Mouse (Mus musculus) thymus, postnatal 4 days (tissue): ENCODE results near the gene Adgrb2.

Experiments used
- DNase-seq: peaks from one replicate; pipeline ENCODE4 v3.0.0; 2021

The Adgrb2 gene

DNA sequence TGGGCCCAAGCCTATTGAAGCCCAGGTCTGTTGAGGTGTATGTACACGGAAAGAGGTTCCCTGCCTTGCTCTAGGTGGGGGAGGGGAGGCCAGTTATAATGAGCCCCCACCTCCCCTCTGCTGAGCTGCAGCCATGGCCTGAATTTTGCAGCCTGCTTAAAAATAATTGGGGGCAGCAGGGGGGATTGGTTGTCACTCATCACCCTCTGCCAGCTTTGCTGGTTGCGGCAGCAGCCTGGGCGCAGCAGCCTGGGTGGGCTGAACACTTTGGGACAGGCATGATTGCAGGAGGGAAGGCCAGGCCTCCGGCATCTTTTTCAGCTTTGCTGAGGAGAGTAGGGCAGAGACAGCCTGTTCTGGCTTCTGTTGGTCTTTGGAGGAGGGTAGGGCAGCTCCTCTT, 5.3 kb downstream of the Adgrb2 start:
- no peak for DNase-seq

DNA sequence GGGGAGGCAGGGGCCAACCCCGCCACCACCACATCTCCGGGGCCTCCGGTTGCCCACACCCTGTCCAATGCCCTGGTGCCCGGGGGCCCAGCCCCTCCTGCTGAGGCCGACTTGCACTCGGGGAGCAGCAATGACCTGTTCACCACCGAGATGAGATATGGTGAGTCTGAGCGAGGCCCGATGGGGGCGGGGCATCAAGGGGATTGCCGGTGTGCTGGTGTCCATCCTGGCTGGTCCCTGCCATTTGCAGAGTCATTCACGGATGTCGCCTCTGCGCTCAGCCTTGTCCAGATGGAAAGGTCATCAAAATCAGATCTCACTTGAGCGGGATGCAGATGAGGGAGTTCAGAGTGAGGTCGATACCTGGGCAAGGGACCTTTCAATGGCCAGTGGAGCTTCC, 8.1 kb downstream of the Adgrb2 start:
- DNase-seq = no peak

DNA sequence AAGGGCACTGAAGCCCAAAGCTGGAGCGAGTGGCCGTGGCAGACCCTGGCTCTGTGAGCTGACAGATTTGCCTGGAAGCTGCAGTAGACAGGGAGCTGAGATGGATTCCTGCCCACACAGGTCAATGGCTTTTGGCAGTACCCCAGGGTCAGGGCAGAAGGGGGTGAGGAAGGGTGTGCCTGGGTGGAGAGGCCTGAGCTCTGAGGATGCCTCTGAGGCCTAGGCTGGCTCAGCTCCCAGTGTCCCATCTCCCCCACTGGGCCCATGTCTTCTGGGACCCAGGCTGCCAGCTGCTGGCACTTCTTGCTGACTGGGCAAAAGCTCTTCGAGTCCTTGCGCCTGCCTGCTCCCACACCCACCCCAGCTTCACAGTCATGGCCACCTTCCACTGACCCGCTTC, 8.5 kb downstream of the Adgrb2 start:
- DNase-seq = no peak

DNA sequence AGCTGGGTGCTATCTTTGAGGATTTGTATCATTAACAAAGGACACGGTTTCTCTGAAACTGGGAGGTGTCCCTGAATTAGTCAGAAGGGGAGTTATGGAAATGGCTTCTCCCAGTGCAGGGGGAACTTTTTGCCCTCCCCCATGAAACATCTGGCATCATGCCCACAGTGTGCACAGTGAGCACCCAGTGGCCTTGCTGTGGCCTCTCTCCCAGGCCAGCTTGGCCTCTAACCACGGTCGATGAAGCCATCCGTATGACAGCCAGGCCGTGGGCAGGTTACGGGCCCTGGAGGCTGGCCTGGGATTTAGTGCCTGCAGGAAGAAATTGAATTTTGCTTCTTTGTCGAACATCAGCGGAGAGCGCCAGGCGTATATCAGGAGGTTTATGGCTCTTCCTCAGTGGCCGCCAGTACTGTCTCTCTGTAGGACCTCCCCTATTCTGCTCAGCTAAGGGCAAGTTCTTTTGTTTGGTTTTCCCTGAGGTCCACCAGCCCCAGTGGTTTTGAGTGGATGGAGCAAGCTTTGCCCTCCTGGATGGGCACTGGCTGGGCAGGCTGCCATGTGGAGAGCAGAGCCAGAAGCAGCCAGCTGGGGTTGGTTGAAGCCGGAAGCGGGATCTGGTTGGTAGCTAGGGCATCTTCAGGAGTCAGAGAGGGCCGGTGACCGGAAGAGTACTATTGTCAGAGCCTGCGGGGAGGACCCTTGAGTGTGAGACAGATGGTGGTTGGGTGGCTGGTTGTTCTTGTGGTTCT, 9.4 kb downstream of the Adgrb2 start:
- no peak for DNase-seq

DNA sequence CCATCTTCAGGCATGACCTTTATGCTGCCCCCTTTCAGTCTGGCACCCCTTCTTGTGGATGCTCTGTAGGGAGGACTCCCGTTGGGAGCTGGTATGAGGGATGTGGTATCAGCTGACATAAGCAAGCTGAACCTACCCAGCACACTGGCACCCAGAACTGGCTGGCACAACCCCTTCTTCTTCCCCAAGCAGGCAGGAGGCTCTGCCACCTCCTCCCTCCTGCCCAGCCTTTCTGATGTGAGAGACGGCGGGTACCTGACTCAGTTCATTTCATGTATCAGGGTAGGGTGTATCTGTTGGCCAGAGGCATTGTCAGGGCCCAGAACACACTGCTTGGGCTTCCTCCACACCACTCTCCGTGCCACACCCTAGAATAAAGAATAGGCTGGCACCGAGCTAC, 10.1 kb downstream of the Adgrb2 start:
- no peak for DNase-seq

DNA sequence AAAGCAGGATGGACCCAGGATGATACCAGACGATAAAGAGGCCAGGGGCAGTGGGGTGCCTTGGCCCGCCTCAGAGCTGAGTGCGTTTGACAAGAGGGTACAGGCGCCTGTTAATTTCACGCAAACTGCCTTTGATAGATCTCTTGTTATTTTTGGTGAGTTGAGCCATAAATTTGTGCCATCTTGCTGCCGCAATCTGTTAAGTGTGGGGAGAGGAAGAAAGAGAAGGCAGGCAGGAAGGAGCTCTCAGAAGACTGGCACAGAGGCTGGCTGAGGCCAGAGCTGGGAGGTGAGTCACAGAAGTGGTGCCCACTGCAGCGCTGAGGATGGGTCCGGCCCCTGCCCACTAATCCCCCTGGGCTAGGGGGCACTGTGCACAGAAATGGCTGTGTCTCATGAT, 10.6 kb downstream of the Adgrb2 start:
- no peak for DNase-seq

DNA sequence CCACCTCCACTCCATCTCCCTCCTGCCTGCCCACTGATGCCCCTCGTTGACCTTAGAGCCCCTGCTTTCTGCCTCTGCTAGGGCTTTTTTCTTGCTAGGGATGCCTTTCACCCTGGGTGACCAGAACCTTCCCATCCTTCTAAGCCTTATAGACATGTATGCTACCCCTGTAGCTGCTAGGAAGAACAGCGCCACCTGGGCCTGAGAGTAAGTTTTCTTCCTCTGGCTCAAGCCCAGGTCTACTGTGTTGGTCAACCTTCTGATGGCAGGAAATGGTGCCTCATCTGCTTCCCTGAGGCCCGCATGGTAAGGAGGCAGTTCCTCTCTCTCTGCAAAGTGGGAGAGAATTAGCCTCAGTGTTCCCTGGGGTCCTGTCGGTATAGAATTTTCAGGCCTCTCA, 11.3 kb downstream of the Adgrb2 start:
- peak; percentile 30 for DNase-seq

DNA sequence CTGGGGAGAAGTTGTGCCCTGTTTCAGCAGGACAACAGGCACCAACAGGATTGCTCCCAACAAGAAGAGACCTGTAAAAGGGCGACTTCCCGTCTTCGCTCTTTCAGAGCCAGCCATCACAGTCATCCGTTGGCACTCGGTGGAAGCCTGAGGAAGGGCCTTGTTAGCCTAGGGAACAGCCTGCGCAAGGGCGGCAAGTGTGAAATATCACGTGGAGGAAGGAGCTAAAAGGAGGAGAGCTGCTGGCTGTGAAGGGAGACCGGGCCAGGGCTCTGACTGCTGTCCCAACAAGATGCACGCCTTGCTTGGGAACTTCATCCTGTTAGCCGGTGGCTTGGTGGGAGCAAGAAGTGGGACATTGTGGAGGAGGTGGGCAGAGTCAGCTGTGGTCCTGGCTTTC, 13.5 kb downstream of the Adgrb2 start:
- no peak for DNase-seq

DNA sequence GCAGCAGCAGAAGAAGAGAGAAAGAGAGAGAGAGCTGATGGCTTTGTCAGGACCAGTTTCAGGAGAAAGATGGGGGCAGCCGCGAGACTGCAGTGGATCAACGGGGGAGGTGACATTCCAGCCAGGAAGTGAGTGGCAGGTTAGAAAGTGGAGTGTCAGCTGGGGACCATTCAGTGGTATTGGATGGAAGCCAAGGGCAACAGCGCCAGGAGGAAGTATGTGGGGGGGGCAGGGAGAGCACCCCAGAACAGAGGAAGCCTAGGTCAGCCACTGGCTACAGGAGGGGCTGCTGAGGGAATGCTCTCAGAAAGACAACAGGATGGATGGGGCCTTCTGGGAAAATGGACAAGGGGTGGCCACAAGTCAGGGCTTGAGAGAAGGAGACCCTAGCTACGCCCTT, 17.0 kb downstream of the Adgrb2 start:
- DNase-seq = no peak

DNA sequence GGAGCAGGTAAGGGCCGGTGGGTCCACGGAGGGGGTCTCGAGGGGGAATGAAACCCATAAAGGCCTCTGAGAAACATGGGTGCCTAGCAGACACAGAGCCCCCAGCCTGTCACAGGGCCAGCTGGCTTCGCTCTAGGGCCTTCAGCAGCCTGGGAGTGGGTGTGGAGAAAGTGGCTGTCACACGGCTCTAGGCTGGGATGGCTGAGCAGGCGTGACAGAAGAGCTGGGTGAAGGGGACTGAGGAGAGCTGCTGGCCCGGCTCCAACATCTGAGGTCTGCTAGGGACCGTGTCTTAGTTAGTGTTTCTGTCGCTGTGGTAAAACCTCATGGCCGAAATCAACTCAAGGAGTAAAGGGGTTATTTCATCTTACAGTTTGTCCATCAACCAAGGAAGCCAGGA, 17.5 kb downstream of the Adgrb2 start:
- DNase-seq = no peak

DNA sequence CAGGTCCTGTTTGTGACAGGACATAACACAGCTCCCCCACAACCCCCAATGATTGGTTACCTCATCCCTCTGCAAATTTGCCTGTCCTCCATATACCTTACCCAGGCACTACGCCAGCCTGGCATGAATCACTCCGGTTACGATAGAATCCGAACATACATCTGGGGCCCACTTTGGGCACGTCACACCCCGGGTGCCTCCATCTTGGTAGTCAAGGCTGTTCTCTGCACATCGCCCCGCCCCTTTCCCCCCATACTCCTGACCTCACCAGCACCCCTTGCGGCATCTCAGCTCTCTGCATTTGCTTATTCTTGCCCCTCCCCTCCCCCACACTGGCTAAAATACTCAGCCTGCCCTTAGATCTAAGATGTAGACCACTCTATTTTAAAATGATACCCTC, 20.9 kb downstream of the Adgrb2 start:
- DNase-seq = peak; percentile 60

DNA sequence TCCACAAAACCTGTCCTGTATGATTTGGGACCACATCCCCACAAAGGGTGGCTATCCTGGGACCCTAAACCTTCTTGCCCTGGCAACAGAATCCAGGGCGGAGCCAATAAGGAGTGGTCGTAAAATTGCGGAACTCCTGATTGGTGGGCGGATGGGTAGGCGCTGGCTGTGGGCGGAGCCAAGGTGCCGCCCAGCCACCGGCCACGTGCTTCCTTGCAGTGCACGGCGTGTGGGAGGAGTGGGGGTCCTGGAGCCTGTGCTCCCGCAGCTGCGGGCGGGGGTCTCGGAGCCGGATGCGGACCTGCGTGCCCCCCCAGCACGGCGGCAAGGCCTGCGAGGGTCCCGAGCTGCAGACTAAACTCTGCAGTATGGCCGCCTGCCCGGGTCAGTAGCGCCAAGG, 21.9 kb downstream of the Adgrb2 start:
- peak; percentile 37 for DNase-seq

DNA sequence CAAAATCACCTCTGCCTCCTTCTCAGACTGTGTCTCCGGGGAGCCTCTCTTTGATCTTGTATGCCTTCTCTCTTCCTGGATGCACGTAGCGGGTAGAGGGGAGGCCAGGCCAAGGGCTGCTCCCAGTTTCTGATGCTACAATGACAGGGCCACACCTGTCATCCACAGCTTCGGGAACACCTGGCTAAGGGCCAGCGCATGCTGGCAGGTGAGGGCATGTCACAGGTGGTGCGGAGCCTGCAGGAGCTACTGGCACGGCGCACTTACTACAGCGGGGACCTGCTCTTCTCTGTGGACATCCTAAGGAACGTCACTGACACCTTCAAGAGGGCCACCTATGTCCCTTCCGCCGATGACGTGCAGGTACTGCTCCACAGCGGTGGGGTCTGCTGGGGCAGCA, 24.4 kb downstream of the Adgrb2 start:
- DNase-seq = no peak

DNA sequence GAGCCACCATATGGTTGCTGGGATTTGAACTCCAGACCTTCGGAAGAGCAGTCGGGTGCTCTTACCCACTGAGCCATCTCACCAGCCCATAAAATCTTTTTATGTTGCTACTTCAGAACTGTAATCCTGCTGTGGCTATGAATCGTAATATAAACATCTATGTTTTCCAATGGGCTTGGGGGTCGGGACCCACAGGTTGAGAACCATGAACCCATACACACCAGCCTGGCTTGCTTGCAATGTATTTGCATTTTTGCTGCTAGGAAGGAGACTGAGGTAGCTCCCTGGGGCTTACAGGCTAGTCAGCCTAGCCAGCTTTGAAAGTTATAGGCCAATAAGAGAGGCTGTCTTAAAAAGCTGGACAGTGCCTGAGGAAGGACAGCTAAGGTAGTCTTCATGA, 26.1 kb downstream of the Adgrb2 start:
- no peak for DNase-seq

DNA sequence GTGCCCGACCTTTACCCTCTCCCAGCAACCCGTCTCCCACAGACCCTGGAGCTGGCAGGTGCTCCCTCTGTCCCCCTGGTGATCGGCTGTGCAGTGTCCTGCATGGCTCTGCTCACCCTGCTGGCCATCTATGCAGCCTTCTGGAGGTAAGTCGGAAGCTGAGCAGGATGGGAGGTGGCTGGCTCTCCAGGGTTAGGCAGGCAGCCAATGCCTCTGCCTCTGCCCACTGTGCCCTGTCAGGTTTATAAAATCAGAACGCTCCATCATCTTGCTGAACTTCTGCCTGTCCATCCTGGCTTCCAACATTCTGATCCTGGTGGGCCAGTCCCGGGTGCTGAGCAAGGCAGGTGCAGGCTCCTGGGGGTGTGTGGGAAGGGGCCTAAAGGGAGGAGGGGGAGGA, 27.6 kb downstream of the Adgrb2 start:
- DNase-seq = no peak

DNA sequence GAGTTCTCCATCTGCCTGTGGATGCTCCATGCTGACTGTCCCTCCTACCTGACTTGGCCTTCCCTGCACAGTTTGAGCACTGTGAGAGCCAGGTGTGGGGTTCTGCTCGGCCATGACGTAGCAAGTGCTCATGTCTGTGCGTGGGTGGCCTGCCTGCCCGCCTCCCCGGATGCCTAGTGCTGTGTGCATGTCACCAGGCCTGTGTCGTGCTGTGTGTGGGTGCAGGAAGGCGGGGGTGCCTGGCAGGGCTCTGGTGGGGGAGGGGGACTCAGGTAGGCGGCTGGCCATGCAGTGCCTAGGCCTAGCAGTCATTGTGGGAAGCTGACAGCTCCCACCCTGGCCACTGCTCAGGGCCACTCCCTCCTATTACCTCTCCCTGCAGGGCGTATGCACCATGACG, 28.4 kb downstream of the Adgrb2 start:
- DNase-seq = no peak

DNA sequence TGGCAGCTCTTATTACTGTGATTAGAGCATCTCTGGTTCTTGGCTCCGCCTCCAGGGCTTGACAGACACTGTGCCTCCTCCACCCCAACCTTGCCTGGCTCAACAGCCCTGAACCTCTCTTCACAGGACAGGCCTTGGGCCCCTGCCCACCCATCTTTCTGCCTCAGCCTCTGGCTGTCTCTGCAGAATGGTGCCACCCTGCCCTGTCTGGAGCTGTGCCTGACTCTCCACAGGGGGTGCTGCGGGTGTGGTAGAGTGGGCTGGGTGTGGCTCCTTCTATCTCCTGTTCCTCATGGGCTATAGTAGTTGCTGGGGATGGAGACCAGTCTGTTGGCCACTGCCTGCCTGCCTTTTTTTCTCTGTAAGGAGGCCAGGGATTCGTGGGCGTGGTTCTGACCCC, 31.3 kb downstream of the Adgrb2 start:
- no peak for DNase-seq

DNA sequence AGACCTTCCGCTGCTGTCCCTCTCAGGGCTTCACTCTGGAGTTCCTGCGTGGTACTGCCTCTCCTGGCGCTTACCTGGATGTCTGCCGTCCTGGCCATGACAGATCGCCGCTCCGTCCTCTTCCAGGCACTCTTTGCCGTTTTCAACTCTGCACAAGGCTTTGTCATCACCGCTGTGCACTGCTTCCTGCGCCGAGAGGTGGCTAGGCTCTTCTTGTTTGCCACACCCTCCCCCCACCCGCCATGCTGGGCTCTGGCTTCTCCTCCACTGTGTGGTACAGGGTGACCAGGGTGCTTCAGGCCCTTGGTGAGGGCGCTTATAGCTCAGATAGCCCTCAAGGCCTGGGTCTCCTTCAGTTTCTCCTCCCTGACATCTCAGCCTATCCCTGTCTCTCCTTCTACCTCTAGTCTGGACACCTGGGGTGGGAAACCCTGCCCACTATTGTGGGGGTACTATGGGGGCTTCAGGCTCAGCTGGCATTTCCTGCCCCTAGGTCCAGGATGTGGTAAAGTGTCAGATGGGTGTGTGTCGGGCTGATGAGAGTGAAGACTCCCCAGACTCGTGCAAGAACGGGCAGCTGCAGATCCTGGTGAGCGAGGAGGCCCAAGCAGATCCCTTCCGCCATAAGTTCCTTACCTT, 32.5 kb downstream of the Adgrb2 start:
- DNase-seq = peak; percentile 37

DNA sequence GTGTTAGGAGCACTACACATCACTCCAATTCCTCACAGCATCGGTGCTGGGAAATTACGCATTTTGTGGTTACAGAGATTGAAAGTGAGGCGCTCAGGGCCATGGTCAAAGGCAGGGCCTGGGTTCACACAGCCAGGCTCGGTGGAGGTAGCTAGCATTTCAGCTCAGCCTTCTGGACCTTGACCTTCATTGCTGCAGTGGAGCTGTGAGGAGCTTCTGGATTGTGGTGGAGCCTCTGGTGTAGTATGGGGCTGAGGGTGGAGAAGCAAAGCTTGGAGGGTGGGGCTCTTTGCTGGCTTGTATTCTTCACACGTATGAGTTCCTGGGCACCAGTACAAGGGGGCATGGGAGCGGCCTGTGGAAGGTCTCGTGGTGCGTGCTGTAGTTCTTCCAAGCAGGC, 38.3 kb downstream of the Adgrb2 start:
- no peak for DNase-seq

DNA sequence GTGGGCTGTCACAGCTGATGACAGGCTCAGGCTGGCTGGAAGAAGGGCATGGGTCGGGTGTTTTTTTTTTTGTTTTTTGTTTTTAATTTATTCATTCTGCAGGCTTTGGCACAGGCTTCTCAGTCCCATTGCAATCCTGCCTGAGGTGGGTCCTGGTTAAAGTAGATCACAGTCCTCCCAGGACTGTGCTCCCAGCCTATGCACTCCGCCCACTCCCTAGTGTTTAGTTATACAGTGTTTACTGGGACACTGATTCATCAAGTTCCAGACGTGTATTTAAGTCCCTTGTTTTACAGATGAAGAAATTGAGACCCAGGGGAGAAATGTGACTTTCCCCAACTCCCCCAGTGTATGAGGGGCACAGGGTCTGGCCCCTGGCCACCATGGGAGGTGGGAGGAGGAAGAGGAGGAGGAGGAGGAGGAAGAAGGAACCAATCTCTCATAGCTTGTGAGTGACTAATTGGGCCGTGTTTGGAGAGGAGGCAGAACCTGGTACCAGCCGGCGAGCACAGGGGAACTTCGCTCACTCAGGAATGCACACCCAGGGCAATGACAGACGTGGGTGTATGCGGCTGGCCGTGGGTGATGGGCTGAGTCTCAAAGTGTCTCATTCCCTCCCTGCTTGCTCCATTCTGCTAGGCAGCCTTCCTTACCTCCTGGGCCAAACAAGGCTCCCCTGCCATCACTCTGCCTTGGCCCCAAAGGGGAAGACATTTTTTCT, 39.0 kb downstream of the Adgrb2 start:
- no peak for DNase-seq

DNA sequence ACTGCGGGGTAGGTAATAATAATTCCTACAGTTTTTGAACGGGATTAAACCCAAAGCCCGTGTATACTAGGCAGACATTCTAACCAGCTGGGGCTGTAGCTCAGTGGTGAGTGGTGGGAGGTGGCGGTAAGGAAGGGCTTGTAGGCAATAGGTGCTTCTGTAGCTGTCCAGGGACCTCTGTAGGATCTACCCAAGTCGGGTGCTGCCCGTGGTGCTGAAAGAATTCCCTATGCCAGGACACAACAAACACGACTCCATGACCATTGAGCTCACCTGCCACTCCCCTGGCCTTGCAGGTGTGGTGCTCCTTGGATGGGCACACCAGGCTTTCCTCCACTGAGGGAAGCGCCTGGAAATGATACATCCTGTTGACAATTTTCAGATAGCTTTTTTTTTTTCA, 40.9 kb downstream of the Adgrb2 start:
- DNase-seq = no peak

DNA sequence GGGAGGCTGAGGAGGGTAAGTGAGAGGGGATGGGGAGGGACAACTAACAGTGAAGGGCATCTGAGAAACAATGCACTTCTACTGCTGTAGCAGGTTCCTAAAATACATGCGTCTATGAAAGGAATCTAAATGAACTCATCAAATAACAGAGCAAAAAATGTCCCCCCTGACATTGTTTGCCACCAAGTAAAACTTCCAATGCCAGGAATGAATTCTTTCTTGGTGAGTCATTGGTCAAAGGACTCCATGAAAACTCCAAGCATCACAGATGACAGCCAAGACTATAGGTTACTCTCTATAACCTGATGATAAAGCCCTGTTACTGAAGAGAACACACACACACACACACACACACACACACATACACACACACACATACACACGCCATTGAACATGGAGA, 46.5 kb downstream of the Adgrb2 start:
- no peak for DNase-seq

DNA sequence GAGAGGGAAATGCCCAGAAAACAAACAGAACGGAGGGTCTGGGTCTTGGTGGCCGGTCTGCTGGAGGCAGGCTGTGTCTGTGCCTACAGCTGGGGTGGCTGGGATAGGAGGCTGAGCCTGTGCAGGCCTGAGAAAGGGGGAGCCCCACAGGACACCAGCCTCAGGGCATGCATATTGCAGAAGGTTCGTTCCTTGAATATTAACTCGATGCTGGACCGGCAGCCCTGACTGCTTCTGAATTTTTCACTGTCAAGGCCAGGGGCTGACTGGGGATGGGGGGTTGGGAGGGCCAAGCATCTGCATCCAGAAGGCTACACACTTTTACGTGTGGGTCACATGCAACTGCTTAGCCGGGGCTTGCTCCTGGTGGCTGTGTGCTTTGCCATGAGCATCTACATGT, 48.8 kb downstream of the Adgrb2 start:
- no peak for DNase-seq

DNA sequence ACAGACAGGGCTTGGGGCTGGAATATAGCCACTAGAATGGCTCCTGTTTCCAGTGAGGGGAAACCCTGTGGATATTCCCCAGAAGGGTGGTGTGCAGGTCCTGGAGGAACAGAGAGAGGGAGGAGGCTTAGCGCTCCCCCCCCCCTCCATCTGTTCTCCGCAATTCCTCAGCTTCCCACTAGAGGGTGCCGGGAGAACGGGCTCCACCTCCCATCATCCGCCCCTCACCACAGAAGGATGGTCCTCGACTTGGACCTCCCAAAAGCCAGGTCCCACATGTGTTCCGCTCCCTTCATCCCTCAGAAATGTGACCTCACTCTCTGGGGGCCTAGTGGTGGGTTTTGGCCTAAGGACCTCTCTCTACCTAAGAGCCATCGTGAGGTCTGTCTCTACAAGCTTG, 51.4 kb downstream of the Adgrb2 start:
- DNase-seq = peak; percentile 62
